Comparison of ENCODE assay signal across 24 mouse cellular contexts in genomic region chr2:84079284-84079683, GRCm38 (mm10).
A peak's percentile ranks its signal among the peaks of the same experiment; 100 is the strongest.
DNase-seq lines count a peak whose midpoint lies in the region; ATAC-seq and TF ChIP-seq lines count a peak whose summit lies in the region.
"Had no signal": no experiment of that assay in that cellular context is flagged by ENCODE, and none has a peak within 500 bp of the region (broad histone marks: within the 10 kb centered on the region; RNA-seq: fewer than 3 reads in every experiment).

No protein-coding gene starts in this region.

- no peaks in the 10 kb centered on the region; the same call in 1 of the 2 replicates for H3K4me1 ChIP-seq in intestine, embryonic 14.5 days (replicated peaks; ENCODE audit: control insufficient read depth, insufficient read depth, low read length)
- H3K4me1 ChIP-seq in intestine, postnatal 0 days (replicated peaks; ENCODE audit: control insufficient read depth, insufficient read depth, low read length): no peaks in the 10 kb centered on the region
- H3K4me1 ChIP-seq in liver, embryonic 11.5 days (replicated peaks; ENCODE audit: control insufficient read depth, insufficient read depth, low read length): peaks cover 11% of the 10 kb centered on the region; the same call in 1 of the 2 replicates
- no peaks in the 10 kb centered on the region for H3K4me1 ChIP-seq in kidney, embryonic 16.5 days (ENCODE audit: insufficient read depth, low read length)
- no peaks in the 10 kb centered on the region for H3K4me1 ChIP-seq in kidney, adult 2 months (ENCODE audit: control insufficient read depth, insufficient read depth, low read length)
- H3K4me1 ChIP-seq: embryonic facial prominence, embryonic 13.5 days; heart, embryonic 13.5 days; midbrain, embryonic 12.5 days; neural tube, embryonic 12.5 days had no signal

- H3K27ac ChIP-seq in intestine, embryonic 14.5 days (ENCODE audit: low read depth): no peak overlapping the region
- no peak overlapping the region for H3K27ac ChIP-seq in intestine, postnatal 0 days (ENCODE audit: low read depth, low read length)
- no peak overlapping the region; the same call in 1 of the 2 replicates for H3K27ac ChIP-seq in liver, embryonic 11.5 days (ENCODE audit: low read depth, low read length)
- H3K27ac ChIP-seq in kidney, embryonic 16.5 days (ENCODE audit: low read length): no peak overlapping the region
- no peak overlapping the region for H3K27ac ChIP-seq in kidney, adult 2 months (ENCODE audit: insufficient read depth, low read depth, low read length)
- H3K27ac ChIP-seq: embryonic facial prominence, embryonic 13.5 days; gastrocnemius, adult 2 months; heart, embryonic 13.5 days; midbrain, embryonic 12.5 days; neural tube, embryonic 12.5 days had no signal

- no peak overlapping the region for H3K4me3 ChIP-seq in intestine, embryonic 14.5 days (ENCODE audit: low read depth, low read length)
- no peak overlapping the region for H3K4me3 ChIP-seq in intestine, postnatal 0 days (ENCODE audit: low read depth, low read length)
- no peak overlapping the region for H3K4me3 ChIP-seq in liver, embryonic 11.5 days (ENCODE audit: low read depth, low read length)
- no peak overlapping the region for H3K4me3 ChIP-seq in kidney, embryonic 16.5 days (ENCODE audit: low read length)
- H3K4me3 ChIP-seq in kidney, adult 2 months (ENCODE audit: insufficient read depth, low read depth, low read length): no peak overlapping the region
- H3K4me3 ChIP-seq: embryonic facial prominence, embryonic 13.5 days; gastrocnemius, adult 2 months; heart, embryonic 13.5 days; midbrain, embryonic 12.5 days; neural tube, embryonic 12.5 days had no signal

- no peak for TF ChIP-seq CTCF in intestine, postnatal 0 days (IDR thresholded peaks at IDR 0.05; ENCODE audit: low read depth)
- no peak for TF ChIP-seq CTCF in kidney, adult 2 months (conservative IDR thresholded peaks at IDR 0.05; ENCODE audit: insufficient read depth, insufficient read length, low read depth, low read length)

- H3K9me3 ChIP-seq in intestine, embryonic 14.5 days (ENCODE audit: control insufficient read depth, low read length): no peaks in the 10 kb centered on the region
- no peaks in the 10 kb centered on the region for H3K9me3 ChIP-seq in intestine, postnatal 0 days (ENCODE audit: control insufficient read depth)
- H3K9me3 ChIP-seq in liver, embryonic 11.5 days (ENCODE audit: control insufficient read depth, low read length): no peaks in the 10 kb centered on the region
- no peaks in the 10 kb centered on the region for H3K9me3 ChIP-seq in kidney, embryonic 16.5 days (ENCODE audit: low read length)
- H3K9me3 ChIP-seq: embryonic facial prominence, embryonic 13.5 days; heart, embryonic 13.5 days; midbrain, embryonic 12.5 days; neural tube, embryonic 12.5 days had no signal

- no peak for TF ChIP-seq POLR2A in kidney, adult 2 months (IDR thresholded peaks at IDR 0.05; ENCODE audit: low read depth, low read length)

- no peaks in the 10 kb centered on the region for H3K36me3 ChIP-seq in intestine, embryonic 14.5 days (ENCODE audit: control insufficient read depth, insufficient read depth, low read length)
- H3K36me3 ChIP-seq in intestine, postnatal 0 days (ENCODE audit: control insufficient read depth, insufficient read depth): no peaks in the 10 kb centered on the region
- no peaks in the 10 kb centered on the region for H3K36me3 ChIP-seq in liver, embryonic 11.5 days (ENCODE audit: control insufficient read depth, insufficient read depth, low read length)
- H3K36me3 ChIP-seq in kidney, embryonic 16.5 days (ENCODE audit: insufficient read depth, low read length): no peaks in the 10 kb centered on the region
- H3K36me3 ChIP-seq in kidney, adult 2 months (ENCODE audit: control insufficient read depth, insufficient read depth, low read length): no peaks in the 10 kb centered on the region
- H3K36me3 ChIP-seq: embryonic facial prominence, embryonic 13.5 days; heart, embryonic 13.5 days; midbrain, embryonic 12.5 days; neural tube, embryonic 12.5 days had no signal

- no peaks in the 10 kb centered on the region for H3K27me3 ChIP-seq in intestine, embryonic 14.5 days (replicated peaks; ENCODE audit: control insufficient read depth, insufficient read depth, low read length)
- H3K27me3 ChIP-seq in intestine, postnatal 0 days (replicated peaks; ENCODE audit: control insufficient read depth, insufficient read depth, low read length): no peaks in the 10 kb centered on the region
- H3K27me3 ChIP-seq in liver, embryonic 11.5 days (replicated peaks; ENCODE audit: control insufficient read depth, insufficient read depth, low read length): no peaks in the 10 kb centered on the region
- no peaks in the 10 kb centered on the region for H3K27me3 ChIP-seq in kidney, embryonic 16.5 days (ENCODE audit: insufficient read depth, low read length)
- no peaks in the 10 kb centered on the region for H3K27me3 ChIP-seq in kidney, adult 2 months (replicated peaks; ENCODE audit: control insufficient read depth, insufficient read depth, low read length)
- H3K27me3 ChIP-seq: embryonic facial prominence, embryonic 13.5 days; heart, embryonic 13.5 days; midbrain, embryonic 12.5 days; neural tube, embryonic 12.5 days had no signal

- ATAC-seq in intestine, embryonic 14.5 days (replicated peaks; ENCODE audit: low FRiP score, low TSS enrichment, low read depth): no peak
- ATAC-seq in intestine, postnatal 0 days: no peak
- ATAC-seq in common myeloid progenitor, adult 5-6 weeks (replicated peaks; ENCODE audit: low read depth, poor library complexity, severe bottlenecking): peak; percentile 58; the same call in 1 of the 2 replicates
- peak; percentile 98 for ATAC-seq in liver, embryonic 11.5 days (replicated peaks; ENCODE audit: low FRiP score)
- ATAC-seq in megakaryocyte, adult 5-6 weeks (ENCODE audit: poor library complexity, severe bottlenecking): 0 out of 2 replicates have a peak, but pooled peaks have one; percentile 18
- no peak for ATAC-seq in kidney, embryonic 16.5 days (ENCODE audit: low FRiP score, low TSS enrichment)
- ATAC-seq: CD4-positive, CD25-positive, alpha-beta regulatory T cell, adult 4 months; hindbrain, embryonic 16.5 days had no signal

- WGBS in intestine, embryonic 14.5 days: 30% methylated on average over 8 of the region's 8 CpGs
- WGBS in intestine, postnatal 0 days: 21% methylated on average over 8 of the region's 8 CpGs
- WGBS in liver, embryonic 11.5 days: 39% methylated on average over 8 of the region's 8 CpGs
- 49% methylated on average over 8 of the region's 8 CpGs for WGBS in kidney, embryonic 16.5 days
- 44% methylated on average over 8 of the region's 8 CpGs for WGBS in kidney, adult 2 months

- no peak overlapping the region for H3K9ac ChIP-seq in intestine, embryonic 14.5 days (ENCODE audit: low read length)
- H3K9ac ChIP-seq in intestine, postnatal 0 days (ENCODE audit: low read depth, low read length): no peak overlapping the region
- H3K9ac ChIP-seq in liver, embryonic 11.5 days (ENCODE audit: low read depth, low read length): no peak overlapping the region
- H3K9ac ChIP-seq in kidney, embryonic 16.5 days (replicated peaks; ENCODE audit: low read length): no peak overlapping the region
- H3K9ac ChIP-seq: embryonic facial prominence, embryonic 13.5 days; heart, embryonic 13.5 days; lung, embryonic 14.5 days; midbrain, embryonic 12.5 days; neural tube, embryonic 12.5 days had no signal

- DNase-seq in intestine, embryonic 14.5 days (ENCODE audit: low spot score): peak; percentile 52
- no peak for DNase-seq in liver, embryonic 11.5 days (ENCODE audit: low spot score)
- no peak for DNase-seq in adrenal gland, postnatal 4 days (ENCODE audit: low spot score in 2 of 2)
- DNase-seq in kidney, adult 2 months: no peak
- DNase-seq: adrenal gland, postnatal 25 days; cerebellum, postnatal 10 days; gastrocnemius, adult 2 months; kidney, adult 8-10 months; kidney, postnatal 36 days; layer of hippocampus, adult 9-11 months; lung, embryonic 14.5 days; lung, postnatal 36 days; thymus, adult 18-20 months; thymus, postnatal 4 days had no signal

- no peak overlapping the region for H3K4me2 ChIP-seq in intestine, embryonic 14.5 days (ENCODE audit: low read length)
- no peak overlapping the region for H3K4me2 ChIP-seq in intestine, postnatal 0 days (replicated peaks; ENCODE audit: low read depth)
- H3K4me2 ChIP-seq in liver, embryonic 11.5 days: no peak overlapping the region
- no peak overlapping the region for H3K4me2 ChIP-seq in kidney, embryonic 16.5 days (replicated peaks; ENCODE audit: low read depth, low read length)
- H3K4me2 ChIP-seq: embryonic facial prominence, embryonic 13.5 days; heart, embryonic 13.5 days; lung, embryonic 14.5 days; midbrain, embryonic 12.5 days; neural tube, embryonic 12.5 days had no signal

Comparison
In these comparisons a context has a peak if more than half of its experiments do, and no peak if none do; other contexts are left out.
1. ATAC-seq: peak in common myeloid progenitor, adult 5-6 weeks (single experiment), liver, embryonic 11.5 days (single experiment) and megakaryocyte, adult 5-6 weeks (single experiment); none in intestine, embryonic 14.5 days (single experiment), intestine, postnatal 0 days (single experiment) and kidney, embryonic 16.5 days (single experiment).